Mouse (Mus musculus) retina, adult 2 months (tissue): ENCODE results near the gene Ear6.

Experiments
- DNase-seq: peaks from one replicate; pipeline ENCODE4 v3.0.0-alpha.2; 2012; ENCODE audit warnings: low read depth, low spot score

Ear6 gene

DNA sequence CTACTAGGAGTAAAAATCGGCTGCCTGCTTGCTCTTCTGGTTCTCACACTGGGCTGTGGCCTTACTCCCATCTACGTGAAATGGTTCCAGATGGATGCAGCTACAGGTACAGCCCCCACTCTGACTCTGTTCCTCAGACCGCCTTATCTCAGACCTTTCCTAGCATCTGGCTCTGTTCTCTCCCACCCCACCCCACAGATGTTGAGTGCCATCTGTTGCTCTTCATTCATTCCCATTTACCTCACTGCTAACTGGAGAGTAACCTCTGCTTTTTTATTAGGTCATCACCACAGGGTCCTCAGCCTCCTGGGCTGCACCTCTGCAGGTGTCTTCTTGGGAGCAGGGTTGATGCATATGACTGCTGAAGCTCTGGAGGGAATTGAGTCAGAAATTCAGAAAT, 40.3 kb downstream of the Ear6 start:
- no peak for DNase-seq

DNA sequence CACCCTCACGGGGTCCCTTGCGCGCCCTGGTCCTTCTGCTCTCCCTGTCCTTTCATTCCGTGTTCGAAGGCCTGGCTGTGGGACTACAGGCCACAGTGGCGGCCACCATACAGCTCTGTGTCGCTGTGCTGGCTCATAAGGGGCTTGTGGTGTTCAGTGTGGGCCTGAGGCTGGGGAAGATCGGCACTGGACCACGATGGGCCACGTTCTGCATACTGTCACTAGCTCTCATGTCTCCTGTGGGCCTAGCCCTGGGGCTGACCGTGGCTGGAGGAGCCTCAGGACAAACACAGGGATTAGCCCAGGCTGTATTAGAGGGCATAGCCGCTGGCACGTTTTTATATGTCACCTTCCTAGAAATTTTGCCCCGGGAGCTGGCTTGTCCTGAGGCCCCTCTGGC, 41.6 kb downstream of the Ear6 start:
- DNase-seq: no peak

DNA sequence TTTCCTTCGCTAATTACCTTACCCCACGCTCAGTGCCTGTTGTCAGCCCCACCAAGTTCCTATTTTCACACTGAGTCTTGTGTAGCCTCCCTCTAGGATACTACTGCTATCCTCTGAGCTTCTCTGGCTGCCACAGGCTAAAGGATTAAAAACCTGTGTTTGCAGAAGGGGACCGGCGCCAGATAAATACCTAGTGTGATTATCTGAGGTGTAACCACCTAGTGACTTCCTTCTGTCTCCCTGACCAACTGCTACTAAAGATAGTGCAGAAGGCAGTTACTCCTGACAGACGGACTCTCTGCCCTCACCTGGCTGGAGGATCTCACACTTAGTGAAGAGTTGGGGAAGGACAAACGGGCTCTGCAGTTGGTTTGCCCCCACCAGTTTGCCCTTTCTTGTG, 42.5 kb downstream of the Ear6 start:
- DNase-seq: no peak

DNA sequence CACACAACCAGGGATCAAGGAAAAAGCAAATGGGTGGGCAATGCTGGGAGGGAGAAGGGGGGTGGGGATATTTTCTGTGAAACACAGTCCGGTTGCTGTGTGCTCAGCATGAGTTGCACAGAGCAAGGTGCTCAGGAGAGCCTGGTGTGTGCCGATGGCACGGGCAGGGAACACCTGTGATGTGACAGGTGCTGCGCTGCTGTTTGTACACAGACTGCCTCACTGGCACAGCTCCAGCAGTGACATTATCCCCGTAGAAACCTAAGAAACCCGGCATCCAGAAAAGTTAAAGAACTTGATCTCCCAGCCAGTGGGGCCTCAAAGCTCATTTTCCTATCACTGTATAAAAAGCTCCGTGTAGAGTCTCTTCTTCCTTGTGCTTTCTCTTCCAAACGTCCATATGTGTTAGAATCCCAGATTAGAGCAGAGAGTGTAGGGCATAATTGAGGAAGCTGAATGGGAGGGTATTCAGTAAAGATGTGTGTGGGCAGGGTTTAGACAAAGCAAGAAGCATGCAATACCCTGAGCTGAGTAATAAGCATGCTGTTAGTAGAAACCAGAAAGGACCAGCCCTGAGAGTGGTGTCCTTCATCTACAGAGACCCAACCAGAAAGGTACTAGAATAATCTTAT, 43.2 kb downstream of the Ear6 start:
- DNase-seq: no peak

DNA sequence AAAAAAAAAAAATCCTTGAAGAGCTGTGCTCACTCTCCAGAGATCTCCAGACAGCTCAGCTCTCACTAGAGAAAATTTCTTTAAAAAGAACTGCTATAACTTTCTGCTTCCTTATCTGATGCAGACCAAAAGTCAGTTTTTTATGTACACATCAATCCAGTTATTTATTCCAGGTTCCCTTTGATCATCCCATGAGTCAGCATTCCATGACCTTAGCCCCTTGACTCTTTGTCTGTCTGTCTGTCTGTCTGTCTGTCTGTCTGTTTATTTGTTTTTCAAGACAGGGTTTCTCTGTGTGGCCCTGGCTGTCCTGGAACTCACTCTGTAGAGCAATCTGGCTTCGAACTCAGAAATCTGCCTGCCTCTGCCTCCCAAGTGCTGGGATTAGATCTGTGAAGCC, 45.9 kb downstream of the Ear6 start:
- DNase-seq: no peak

DNA sequence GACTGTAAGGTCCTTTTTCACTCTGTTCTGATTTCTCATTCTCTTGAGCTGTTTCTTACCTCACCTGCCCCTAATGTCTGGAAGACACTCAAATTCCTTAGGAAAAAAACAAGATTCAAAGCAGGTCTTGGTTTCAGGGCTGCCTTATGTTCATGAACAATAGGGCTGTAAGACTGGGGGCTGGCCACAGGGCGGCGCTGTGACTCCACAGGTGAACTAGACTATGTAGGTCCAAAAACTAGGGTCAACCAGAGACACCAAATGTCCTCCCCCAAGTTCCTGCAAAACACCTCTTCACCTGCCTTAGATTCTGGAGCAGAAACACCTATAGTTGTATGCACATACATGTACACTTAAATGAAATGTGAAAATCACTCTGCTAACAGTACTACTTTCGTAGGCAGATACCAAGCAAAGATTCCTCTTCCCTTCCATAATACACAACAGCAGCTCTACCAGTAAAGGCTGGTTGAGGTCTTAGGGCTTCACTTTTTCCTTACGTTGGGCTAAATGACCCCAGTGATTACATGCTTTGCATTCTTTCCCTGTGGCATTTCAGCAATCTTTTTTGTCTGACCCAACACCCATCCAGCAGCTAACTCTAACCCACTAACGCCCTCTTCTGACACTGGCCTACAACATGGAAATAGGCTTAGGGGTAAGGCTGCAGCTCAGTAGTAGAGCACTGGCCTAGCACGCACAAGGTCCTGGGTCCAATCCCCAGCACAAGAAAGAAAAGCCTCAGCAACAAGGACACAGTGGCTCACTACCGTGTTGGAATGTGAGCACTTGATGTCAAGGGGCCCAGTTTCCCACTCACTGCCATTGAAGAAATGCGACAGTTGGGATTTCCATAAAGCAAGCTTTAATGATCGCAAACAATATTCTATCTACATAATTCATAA, 49.6 kb downstream of the Ear6 start:
- no peak for DNase-seq

DNA sequence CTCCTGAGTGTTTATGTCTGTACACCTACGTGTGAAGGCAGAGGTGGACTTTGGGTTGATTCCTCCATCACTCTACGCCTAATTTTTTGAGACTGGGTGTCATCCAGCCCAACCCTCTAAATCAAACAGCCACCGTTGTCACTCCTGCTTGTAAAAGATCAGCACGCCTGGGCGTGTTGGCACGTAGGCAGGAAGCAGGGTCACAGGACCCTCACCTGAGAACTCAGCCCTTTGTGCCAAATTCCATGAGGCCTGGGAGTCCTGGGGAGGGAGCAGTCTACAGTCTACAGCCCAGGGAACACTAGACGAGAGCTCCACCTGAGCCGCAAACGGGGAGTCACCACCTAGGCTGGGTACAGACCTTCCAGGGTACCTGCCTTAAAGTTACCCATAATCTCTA, 50.3 kb downstream of the Ear6 start:
- no peak for DNase-seq
